Mouse (Mus musculus) activated CD4-positive, CD25-positive, alpha-beta regulatory T cell, adult 4 months (primary cell): Measurements from ENCODE around the gene Golt1a. TPM values are rescaled to one million over a fixed set of nuclear protein-coding genes. Genes with fewer than 3 reads are reported as not detected.

Source experiments
- ATAC-seq: one replicate; pipeline ENCODE4 v1.8.0; 2017
- polyA plus RNA-seq, 2 experiments: library from polyadenylated mRNA; unstranded; fragments of 100-300 nt; shearing (Covaris generic); gene quantifications; one replicate each; pipeline ENCODE4 v1.2.1; 2017

Golt1a gene
- polyA plus RNA-seq, 2 experiments from 2014 or later: not detected

GRCm38 (mm10) chr1:133347693-133348520 lies 38.3 kb downstream of the Golt1a start:
- peak; percentile 23 for ATAC-seq

DNA sequence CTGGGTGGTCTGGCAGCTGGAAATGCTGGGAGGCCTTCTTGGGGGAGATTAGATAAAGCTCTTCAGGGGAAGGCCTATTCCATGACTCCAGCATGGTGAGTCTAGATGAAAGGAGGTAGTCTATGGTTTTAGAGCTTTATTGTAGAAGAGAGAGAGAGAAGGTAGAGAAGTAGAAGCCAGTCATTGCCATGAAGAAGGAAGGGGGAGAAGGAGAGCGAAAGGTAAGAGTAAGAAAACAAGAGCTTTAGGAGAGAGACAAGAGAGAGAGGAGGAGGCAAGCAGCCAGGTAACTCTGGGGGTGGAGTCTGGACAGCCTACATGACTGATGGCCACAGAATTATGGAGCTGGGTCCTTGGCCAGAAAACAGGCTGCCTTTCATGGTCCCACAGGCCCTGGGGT lies 40.6 kb downstream of the Golt1a start, which contains the start of gene Ren1:
Ren1 (plus strand) TSS at position 301 of the 400 bp plus-strand sequence.
- no peak for ATAC-seq

GRCm38 (mm10) chr1:133351762-133352161 lies 42.2 kb downstream of the Golt1a start:
- ATAC-seq: no peak

- no peak for ATAC-seq
Observed at GRCm38 (mm10) chr1:133353371-133353809, 43.8 kb downstream of the Golt1a start.

DNA sequence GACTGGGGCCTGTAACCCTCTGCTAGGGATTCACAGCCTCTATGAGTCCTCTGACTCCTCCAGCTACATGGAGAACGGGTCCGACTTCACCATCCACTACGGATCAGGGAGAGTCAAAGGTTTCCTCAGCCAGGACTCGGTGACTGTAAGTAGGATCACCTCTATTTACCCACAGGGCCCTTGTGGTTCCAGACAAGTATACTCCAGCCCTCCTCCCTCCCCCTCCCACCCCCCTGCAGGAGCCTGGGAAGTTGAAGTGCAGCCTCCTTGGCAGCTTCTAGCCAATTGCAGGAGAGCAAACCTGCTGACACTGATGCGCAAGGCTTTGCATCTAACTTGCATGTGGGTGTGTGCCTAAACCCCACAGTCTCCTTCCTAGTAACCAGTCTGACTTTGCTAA lies 45.9 kb downstream of the Golt1a start:
- ATAC-seq: no peak

GRCm38 (mm10) chr1:133355912-133356311 lies 46.3 kb downstream of the Golt1a start:
- no peak for ATAC-seq

DNA sequence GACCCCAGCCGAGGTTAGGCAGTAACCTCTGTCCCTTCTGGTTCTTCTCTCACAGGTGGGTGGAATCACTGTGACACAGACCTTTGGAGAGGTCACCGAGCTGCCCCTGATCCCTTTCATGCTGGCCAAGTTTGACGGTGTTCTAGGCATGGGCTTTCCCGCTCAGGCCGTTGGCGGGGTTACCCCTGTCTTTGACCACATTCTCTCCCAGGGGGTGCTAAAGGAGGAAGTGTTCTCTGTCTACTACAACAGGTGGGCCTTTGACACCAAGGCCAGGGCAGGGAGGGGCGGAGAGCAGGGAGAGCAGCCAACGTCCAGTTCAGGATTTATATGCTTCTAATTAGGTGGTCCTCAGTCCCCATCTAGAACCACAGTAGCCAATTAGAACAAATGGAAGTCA lies 46.7 kb downstream of the Golt1a start:
- no peak for ATAC-seq

- no peak for ATAC-seq
Observed at GRCm38 (mm10) chr1:133361006-133361405, 51.4 kb downstream of the Golt1a start.

GRCm38 (mm10) chr1:133362103-133362502 lies 52.5 kb downstream of the Golt1a start:
- no peak for ATAC-seq

- no peak for ATAC-seq
Observed at GRCm38 (mm10) chr1:133363276-133364021, 53.8 kb downstream of the Golt1a start, which contains the start of gene Etnk2. Etnk2 (plus strand) TSS chr1:133363572.

- ATAC-seq: no peak
Observed at GRCm38 (mm10) chr1:133364022-133364630, 54.5 kb downstream of the Golt1a start.

DNA sequence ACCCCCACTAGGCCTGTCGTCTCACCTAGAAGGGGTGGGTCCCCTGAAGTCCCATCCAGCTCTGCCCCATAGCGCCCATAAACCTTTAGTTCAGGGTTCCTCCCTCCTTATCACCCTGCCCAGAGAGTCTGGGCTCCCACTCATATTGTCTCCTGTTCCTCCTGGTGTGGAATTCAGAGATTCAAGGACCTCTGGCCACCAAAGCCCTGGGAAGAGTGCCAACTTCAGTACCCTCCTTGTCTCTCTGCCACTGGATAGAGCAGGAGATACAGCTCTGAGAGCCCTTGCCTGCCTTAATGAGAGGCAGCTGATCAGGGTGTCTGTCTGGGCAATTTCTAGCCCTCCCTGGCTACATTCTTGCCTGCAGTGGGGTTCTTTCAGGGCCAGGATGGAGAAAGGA lies 55.3 kb downstream of the Golt1a start:
- no peak for ATAC-seq

- ATAC-seq: no peak
Observed at GRCm38 (mm10) chr1:133366951-133367605, 57.5 kb downstream of the Golt1a start.

DNA sequence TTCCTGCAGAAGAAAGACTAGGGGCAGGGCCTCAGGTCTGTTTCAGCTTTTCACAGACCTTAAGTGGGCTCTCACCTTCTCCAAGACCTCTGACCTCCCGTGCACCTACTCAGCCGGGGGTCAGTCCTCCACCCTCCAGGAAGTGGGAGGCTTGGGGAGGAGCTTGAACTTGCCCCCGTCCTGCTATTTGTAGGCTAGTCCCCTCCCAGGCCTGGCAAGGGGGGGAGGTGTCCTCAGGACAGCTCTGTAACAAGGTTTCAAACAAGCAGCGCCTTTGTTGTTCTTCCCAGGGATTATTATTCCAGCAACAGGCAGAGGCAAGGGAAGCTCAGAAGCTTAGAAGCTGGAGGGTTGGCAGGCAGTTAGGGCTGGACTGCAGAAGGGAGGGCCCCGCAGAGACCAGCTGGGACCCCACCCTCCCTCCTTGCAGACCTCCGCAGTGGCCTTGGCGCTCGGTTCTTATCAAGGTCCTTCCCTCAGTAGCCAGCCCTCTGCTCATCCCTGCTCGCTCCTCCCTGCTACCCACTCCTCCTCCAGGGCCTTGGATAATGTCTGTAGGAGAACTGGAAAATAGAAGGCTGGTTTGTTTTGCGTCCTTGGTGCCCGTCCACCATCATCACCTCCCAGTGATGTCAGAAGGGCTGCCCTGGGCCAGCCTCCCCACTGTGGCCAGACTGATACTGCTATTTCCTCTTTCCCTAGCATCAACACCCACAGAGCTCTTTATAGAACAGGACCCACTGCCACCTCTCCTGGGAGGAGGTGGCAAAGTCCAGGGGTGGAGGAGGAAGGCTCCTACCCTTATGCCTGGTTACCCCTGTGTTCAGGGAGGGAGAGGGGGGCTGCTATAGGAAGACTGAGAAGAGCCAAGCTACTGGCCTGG lies 58.2 kb downstream of the Golt1a start:
- no peak for ATAC-seq

DNA sequence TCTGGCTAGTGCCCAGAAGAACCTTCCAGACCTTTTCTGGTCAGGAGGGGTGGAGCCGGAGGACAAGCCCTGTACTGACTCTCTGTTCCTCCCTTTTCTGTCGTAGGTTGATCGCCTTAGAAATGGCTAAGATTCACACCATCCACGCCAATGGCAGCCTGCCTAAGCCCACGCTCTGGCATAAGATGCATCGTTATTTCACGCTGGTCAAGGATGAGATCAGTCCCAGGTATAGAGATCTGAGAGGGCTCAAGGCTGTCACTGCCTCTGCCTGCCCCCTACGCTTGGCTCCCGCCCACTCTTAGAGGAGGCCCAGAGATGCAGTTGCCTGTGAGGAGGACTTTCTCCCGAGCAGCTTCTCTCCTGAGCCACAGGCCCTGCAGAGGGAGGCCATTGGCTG lies 59.0 kb downstream of the Golt1a start:
- no peak for ATAC-seq

- no peak for ATAC-seq
Observed at GRCm38 (mm10) chr1:133370352-133370751, 60.8 kb downstream of the Golt1a start.

DNA sequence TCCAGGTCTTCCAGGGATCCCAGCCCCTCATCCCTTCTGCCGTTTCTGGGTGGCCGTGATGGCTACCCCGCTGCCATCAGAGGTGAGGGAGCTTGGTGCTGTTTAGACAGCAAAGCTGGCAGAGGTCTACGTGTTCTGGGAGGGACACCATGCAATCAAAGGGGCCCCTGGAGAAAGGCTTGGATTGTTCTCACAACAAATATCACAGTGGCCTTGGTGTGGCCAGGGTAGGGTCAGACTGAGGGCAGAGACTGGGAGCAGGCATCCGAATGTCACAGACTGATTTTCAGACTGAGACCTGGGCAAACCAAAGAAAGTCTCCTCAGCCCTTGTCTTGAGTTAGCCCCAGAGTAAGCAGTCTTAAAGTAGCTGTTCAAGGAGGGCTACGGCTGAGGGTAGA lies 61.8 kb downstream of the Golt1a start:
- no peak for ATAC-seq

DNA sequence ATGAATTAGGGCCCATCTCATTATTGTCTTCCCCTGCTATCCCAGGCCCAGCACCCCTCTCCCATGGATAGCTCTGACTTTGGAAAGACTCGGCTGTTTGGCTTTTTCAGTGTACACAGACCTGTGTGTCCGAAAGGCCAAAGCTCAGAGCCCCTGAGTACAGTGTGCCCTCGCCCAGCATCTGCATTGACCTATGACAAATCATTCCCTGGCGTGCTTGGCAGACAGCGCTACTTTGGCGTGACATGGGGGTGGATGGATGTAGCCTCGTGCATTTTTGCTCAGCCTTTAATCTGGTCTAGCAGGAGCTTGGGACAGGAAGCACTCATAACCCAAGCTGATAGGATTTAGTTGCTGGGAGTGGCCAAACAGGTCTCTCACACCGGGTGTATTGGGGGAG lies 62.5 kb downstream of the Golt1a start:
- no peak for ATAC-seq
